Mouse (Mus musculus) liver, postnatal 0 days (tissue): ENCODE measurements around the gene Mob3b.

ENCODE experiments used
- CTCF ChIP-seq: sonication (generic); IDR thresholded peaks from 2 replicates; pipeline ENCODE4 v1.5.1; 2016; ENCODE audit warnings: antibody characterized with exemption, low read depth
- EP300 ChIP-seq: IDR thresholded peaks from 2 replicates; pipeline ENCODE4 v1.6.1; 2016; ENCODE audit warnings: antibody characterized with exemption, low read depth, mild to moderate bottlenecking

GRCm38 (mm10) chr4:35187617-35188326 lies 30.5 kb upstream of the Mob3b start:
- TF ChIP-seq EP300: no peak
- no peak for TF ChIP-seq CTCF
